20 mouse cellular contexts compared by ENCODE assay signal in genomic region chr8:87816141-87816540, GRCm38 (mm10).
DNase-seq lines count a peak whose midpoint lies in the region; ATAC-seq and TF ChIP-seq lines count a peak whose summit lies in the region.
"Had no signal": no experiment of that assay in that cellular context is flagged by ENCODE, and none has a peak within 500 bp of the region (broad histone marks: within the 10 kb centered on the region; RNA-seq: fewer than 3 reads in every experiment).

No protein-coding gene starts in this region.

- H3K4me2 ChIP-seq in heart, embryonic 12.5 days: no peak overlapping the region
- H3K4me2 ChIP-seq in hindbrain, embryonic 11.5 days (replicated peaks; ENCODE audit: low read depth, low read length): no peak overlapping the region
- no peak overlapping the region for H3K4me2 ChIP-seq in limb, embryonic 12.5 days
- H3K4me2 ChIP-seq in intestine, embryonic 16.5 days (ENCODE audit: low read depth, low read length): no peak overlapping the region
- H3K4me2 ChIP-seq: forebrain, embryonic 15.5 days; kidney, embryonic 15.5 days; liver, embryonic 12.5 days; stomach, embryonic 15.5 days had no signal

- 0 out of 2 replicates have a peak, but pooled peaks have one; percentile 4 for ATAC-seq in heart, embryonic 12.5 days (ENCODE audit: insufficient number of reproducible peaks, low FRiP score)
- ATAC-seq in hindbrain, embryonic 11.5 days (ENCODE audit: low FRiP score): peak; percentile 30; the same call in 1 of the 2 replicates
- no peak for ATAC-seq in limb, embryonic 12.5 days (ENCODE audit: insufficient number of reproducible peaks, insufficient read depth, low FRiP score, low TSS enrichment, low read depth)
- ATAC-seq in intestine, embryonic 16.5 days: no peak
- ATAC-seq: forebrain, embryonic 15.5 days; liver, embryonic 12.5 days had no signal

- intact Hi-C loops in heart, postnatal 25 days (cut with DNase I): no loop called here

- no peak overlapping the region for H3K27ac ChIP-seq in heart, embryonic 12.5 days (ENCODE audit: poor library complexity, severe bottlenecking)
- no peak overlapping the region for H3K27ac ChIP-seq in hindbrain, embryonic 11.5 days (ENCODE audit: low read depth, low read length)
- peak overlapping the region; percentile 51 for H3K27ac ChIP-seq in limb, embryonic 12.5 days
- no peak overlapping the region for H3K27ac ChIP-seq in intestine, embryonic 16.5 days (ENCODE audit: low read length)
- H3K27ac ChIP-seq: forebrain, embryonic 15.5 days; kidney, embryonic 15.5 days; liver, embryonic 12.5 days; stomach, embryonic 15.5 days had no signal

- no peaks in the 10 kb centered on the region; the same call in 1 of the 2 replicates for H3K9me3 ChIP-seq in heart, embryonic 12.5 days (replicated peaks)
- no peaks in the 10 kb centered on the region for H3K9me3 ChIP-seq in hindbrain, embryonic 11.5 days (ENCODE audit: control insufficient read depth, low read length)
- H3K9me3 ChIP-seq in limb, embryonic 12.5 days: no peaks in the 10 kb centered on the region
- no peaks in the 10 kb centered on the region for H3K9me3 ChIP-seq in intestine, embryonic 16.5 days (ENCODE audit: control insufficient read depth, low read length)
- H3K9me3 ChIP-seq: forebrain, embryonic 15.5 days; kidney, embryonic 15.5 days; liver, embryonic 12.5 days; stomach, embryonic 15.5 days had no signal

- no peak overlapping the region for H3K9ac ChIP-seq in heart, embryonic 12.5 days
- no peak overlapping the region for H3K9ac ChIP-seq in hindbrain, embryonic 11.5 days (ENCODE audit: low read depth, low read length)
- no peak overlapping the region for H3K9ac ChIP-seq in limb, embryonic 12.5 days (replicated peaks)
- no peak overlapping the region for H3K9ac ChIP-seq in intestine, embryonic 16.5 days (ENCODE audit: low read depth, low read length)
- H3K9ac ChIP-seq: forebrain, embryonic 15.5 days; kidney, embryonic 15.5 days; liver, embryonic 12.5 days; stomach, embryonic 15.5 days had no signal

- no peak for TF ChIP-seq CTCF in brain, embryonic 14.5 days (IDR thresholded peaks at IDR 0.05; ENCODE audit: borderline replicate concordance, extremely low read depth, insufficient read depth, insufficient read length)

- TF ChIP-seq POLR2A in brain, embryonic 14.5 days (IDR thresholded peaks at IDR 0.05; ENCODE audit: borderline replicate concordance, extremely low read depth, insufficient read depth, insufficient read length, poor library complexity, severe bottlenecking): no peak

- no peaks in the 10 kb centered on the region for H3K36me3 ChIP-seq in heart, embryonic 12.5 days
- H3K36me3 ChIP-seq in hindbrain, embryonic 11.5 days (ENCODE audit: control insufficient read depth, insufficient read depth, low read length): no peaks in the 10 kb centered on the region
- H3K36me3 ChIP-seq in limb, embryonic 12.5 days: peaks cover 11% of the 10 kb centered on the region; the same call in 1 of the 2 replicates
- no peaks in the 10 kb centered on the region for H3K36me3 ChIP-seq in intestine, embryonic 16.5 days (ENCODE audit: control insufficient read depth, insufficient read depth, low read length)
- H3K36me3 ChIP-seq: forebrain, embryonic 15.5 days; kidney, embryonic 15.5 days; liver, embryonic 12.5 days; stomach, embryonic 15.5 days had no signal

- peaks cover 10% of the 10 kb centered on the region for H3K4me1 ChIP-seq in heart, embryonic 12.5 days (replicated peaks)
- H3K4me1 ChIP-seq in hindbrain, embryonic 11.5 days (replicated peaks; ENCODE audit: control insufficient read depth, insufficient read depth, low read length): peaks cover 8% of the 10 kb centered on the region; the same call in 1 of the 2 replicates
- peaks cover 27% of the 10 kb centered on the region for H3K4me1 ChIP-seq in limb, embryonic 12.5 days (replicated peaks)
- peaks cover 5% of the 10 kb centered on the region; the same call in 1 of the 2 replicates for H3K4me1 ChIP-seq in intestine, embryonic 16.5 days (ENCODE audit: control insufficient read depth, insufficient read depth, low read length)
- H3K4me1 ChIP-seq: liver, embryonic 12.5 days had no signal

- H3K27me3 ChIP-seq in heart, embryonic 12.5 days (replicated peaks): no peaks in the 10 kb centered on the region
- no peaks in the 10 kb centered on the region for H3K27me3 ChIP-seq in hindbrain, embryonic 11.5 days (ENCODE audit: control insufficient read depth, insufficient read depth, low read length)
- no peaks in the 10 kb centered on the region for H3K27me3 ChIP-seq in limb, embryonic 12.5 days
- no peaks in the 10 kb centered on the region for H3K27me3 ChIP-seq in intestine, embryonic 16.5 days (replicated peaks; ENCODE audit: control insufficient read depth, insufficient read depth, low read length)
- H3K27me3 ChIP-seq: forebrain, embryonic 15.5 days; kidney, embryonic 15.5 days; liver, embryonic 12.5 days; stomach, embryonic 15.5 days had no signal

- 34% methylated on average over 5 of the region's 5 CpGs for WGBS in heart, embryonic 12.5 days
- WGBS in hindbrain, embryonic 11.5 days: 42% methylated on average over 5 of the region's 5 CpGs
- WGBS in limb, embryonic 12.5 days: 63% methylated on average over 5 of the region's 5 CpGs
- 60% methylated on average over 5 of the region's 5 CpGs for WGBS in intestine, embryonic 16.5 days

- no peak overlapping the region for H3K4me3 ChIP-seq in heart, embryonic 12.5 days
- no peak overlapping the region for H3K4me3 ChIP-seq in hindbrain, embryonic 11.5 days (ENCODE audit: low read depth, low read length)
- H3K4me3 ChIP-seq in limb, embryonic 12.5 days (replicated peaks): no peak overlapping the region
- no peak overlapping the region for H3K4me3 ChIP-seq in intestine, embryonic 16.5 days (ENCODE audit: low read length)
- H3K4me3 ChIP-seq: forebrain, embryonic 15.5 days; kidney, embryonic 15.5 days; liver, embryonic 12.5 days; myocyte; stomach, embryonic 15.5 days had no signal

- DNase-seq in heart, postnatal 25 days (ENCODE audit: low spot score): no peak
- peak; percentile 39 for DNase-seq in brain, embryonic 14.5 days (ENCODE audit: low read depth)
- DNase-seq in hindbrain, embryonic 11.5 days (ENCODE audit: low spot score): no peak
- no peak for DNase-seq in layer of hippocampus, postnatal 14 days (ENCODE audit: low spot score in 2 of 2)
- DNase-seq in kidney, postnatal 25 days: no peak
- DNase-seq: adrenal gland, adult 2 months; heart, postnatal 10 days; layer of hippocampus, postnatal 36 days; lung, adult 2 months; right cerebral cortex, postnatal 25 days; thymus, adult 18-20 months; thymus, postnatal 4 days had no signal

Comparison
In these comparisons a context has a peak if more than half of its experiments do, and no peak if none do; other contexts are left out.
1. ATAC-seq: peak in heart, embryonic 12.5 days (single experiment) and hindbrain, embryonic 11.5 days (single experiment); none in limb, embryonic 12.5 days (single experiment) and intestine, embryonic 16.5 days (single experiment).